Mouse (Mus musculus) layer of hippocampus, postnatal 14 days (tissue): Measurements from ENCODE around the gene Ilf3. TPM values are rescaled to one million over a fixed set of nuclear protein-coding genes. Genes with fewer than 3 reads are reported as not detected.

Experiments used
- DNase-seq, 2 experiments: peaks; one replicate each; pipeline ENCODE4 v3.0.0; 2021 to 2022; ENCODE audit warnings: low spot score in 2 of 2, mixed read lengths in 1 of 2
- total RNA-seq, 2 experiments: library from RNA; stranded (reverse); gene quantifications; 2 replicates each; pipeline ENCODE4 v1.2.3; 2021

Gene Ilf3
- total RNA-seq, 2 experiments from 2014 or later = 78.1 to 91.5 TPM

GRCm38 (mm10) chr9:21435777-21436635 lies 68.3 kb downstream of the Ilf3 start:
- DNase-seq = no peak

- DNase-seq = no peak
Measured at GRCm38 (mm10) chr9:21437577-21437976, 69.9 kb downstream of the Ilf3 start.

- no peak for DNase-seq
Measured at GRCm38 (mm10) chr9:21438219-21438618, 70.5 kb downstream of the Ilf3 start.

- DNase-seq = no peak
Measured at GRCm38 (mm10) chr9:21439456-21439855, 71.8 kb downstream of the Ilf3 start.

- DNase-seq = no peak
Measured at GRCm38 (mm10) chr9:21439914-21440313, 72.2 kb downstream of the Ilf3 start.

- no peak for DNase-seq
Measured at GRCm38 (mm10) chr9:21440387-21440786, 72.7 kb downstream of the Ilf3 start.

GRCm38 (mm10) chr9:21443853-21444252 lies 76.2 kb downstream of the Ilf3 start:
- DNase-seq = no peak

- DNase-seq = no peak
Measured at GRCm38 (mm10) chr9:21444574-21444973, 76.9 kb downstream of the Ilf3 start.

- DNase-seq = no peak
Measured at GRCm38 (mm10) chr9:21445081-21445744, 77.5 kb downstream of the Ilf3 start.

- no peak for DNase-seq
Measured at GRCm38 (mm10) chr9:21447778-21448177, 80.1 kb downstream of the Ilf3 start.

- DNase-seq = no peak
Measured at GRCm38 (mm10) chr9:21449710-21450109, 82.0 kb downstream of the Ilf3 start.

- no peak for DNase-seq
Measured at GRCm38 (mm10) chr9:21450270-21450669, 82.6 kb downstream of the Ilf3 start.

- no peak for DNase-seq
Measured at GRCm38 (mm10) chr9:21451391-21451790, 83.7 kb downstream of the Ilf3 start.

- no peak for DNase-seq
Measured at GRCm38 (mm10) chr9:21451870-21452269, 84.2 kb downstream of the Ilf3 start.

- DNase-seq = no peak
Measured at GRCm38 (mm10) chr9:21453003-21453402, 85.3 kb downstream of the Ilf3 start.

GRCm38 (mm10) chr9:21453459-21453858 lies 85.8 kb downstream of the Ilf3 start:
- DNase-seq = no peak

- DNase-seq = no peak
Measured at GRCm38 (mm10) chr9:21454556-21454955, 86.9 kb downstream of the Ilf3 start.

Other genes with a start within 250 kb of the Ilf3 start
- gene Tyk2, start 236.6 kb upstream of the Ilf3 start, total RNA-seq = 10 to 100 TPM; 14.2 to 14.3 TPM
- 100 to 1,000 TPM; 129 to 136 TPM for gene Cdc37, start 217.9 kb upstream of the Ilf3 start, total RNA-seq
- gene Pde4a, start 202.2 kb upstream of the Ilf3 start, total RNA-seq = 10 to 100 TPM; 63.8 to 69.9 TPM
- 10 to 100 TPM; 52.5 to 55.7 TPM for gene Keap1, start 128.5 kb upstream of the Ilf3 start, total RNA-seq
- gene S1pr5, start 119.4 kb upstream of the Ilf3 start, total RNA-seq = 1 to 10 TPM; 8.8 to 9.7 TPM
- gene Atg4d, start 102.6 kb upstream of the Ilf3 start, total RNA-seq = 10 to 100 TPM; 33.5 to 39.3 TPM
- 10 to 100 TPM; 32.1 to 33.4 TPM for gene Kri1, start 79.9 kb upstream of the Ilf3 start, total RNA-seq
- 10 to 100 TPM; 58.9 to 62.0 TPM for gene Cdkn2d, start 76.5 kb upstream of the Ilf3 start, total RNA-seq
- under 1 TPM in 1 of 2 experiments, not detected in 1; 0.50 TPM for gene Ap1m2, start 55.5 kb upstream of the Ilf3 start, total RNA-seq
- gene Slc44a2, start 47.2 kb upstream of the Ilf3 start, total RNA-seq = 10 to 100 TPM; 53.4 to 61.0 TPM
- gene Qtrt1, start 44.0 kb downstream of the Ilf3 start, total RNA-seq = 10 to 100 TPM; 32.0 to 33.9 TPM
- 10 to 100 TPM; 70.0 to 77.2 TPM for gene Dnm2, start 57.0 kb downstream of the Ilf3 start, total RNA-seq
- 10 to 100 TPM; 13.7 to 15.0 TPM for gene Tmed1, start 142.4 kb downstream of the Ilf3 start, total RNA-seq
- under 1 TPM; 0.51 to 0.64 TPM for gene AB124611, start 158.3 kb downstream of the Ilf3 start, total RNA-seq
- 10 to 100 TPM; 66.5 to 68.8 TPM for gene Carm1, start 179.0 kb downstream of the Ilf3 start, total RNA-seq
- 10 to 100 TPM; 54.3 to 56.9 TPM for gene Timm29, start 224.9 kb downstream of the Ilf3 start, total RNA-seq
- gene Yipf2, start 225.0 kb downstream of the Ilf3 start, total RNA-seq = 10 to 100 TPM; 14.7 to 15.9 TPM
- gene Smarca4, start 248.3 kb downstream of the Ilf3 start, total RNA-seq = 100 to 1,000 TPM; 121 to 123 TPM